Mouse (Mus musculus): ENCODE results near the gene Syt3.

The Syt3 gene

GRCm38 (mm10) chr7:44356590-44357481, 27.1 kb upstream of the Syt3 start:
- no peak for DNase-seq (ENCODE audit: low spot score)

- no peak for DNase-seq (ENCODE audit: low spot score)
These were observed 26.4 kb upstream of the Syt3 start for GRCm38 (mm10) chr7:44357531-44357930.

GRCm38 (mm10) chr7:44358012-44358411, 25.9 kb upstream of the Syt3 start:
- DNase-seq (ENCODE audit: low spot score) = no peak

GRCm38 (mm10) chr7:44358886-44359654, 24.8 kb upstream of the Syt3 start:
- DNase-seq (ENCODE audit: low spot score) = no peak

GRCm38 (mm10) chr7:44359908-44360672, 23.8 kb upstream of the Syt3 start:
- peak; percentile 88 for DNase-seq (ENCODE audit: low spot score)

- no peak for DNase-seq (ENCODE audit: low spot score)
These were observed 23.1 kb upstream of the Syt3 start for GRCm38 (mm10) chr7:44360792-44361301.

GRCm38 (mm10) chr7:44372678-44373077, 11.2 kb upstream of the Syt3 start:
- no peak for DNase-seq (ENCODE audit: low spot score)

GRCm38 (mm10) chr7:44373460-44373859, 10.4 kb upstream of the Syt3 start:
- DNase-seq (ENCODE audit: low spot score) = no peak

- peak; percentile 97 for DNase-seq (ENCODE audit: low spot score)
These were observed 9.8 kb upstream of the Syt3 start for GRCm38 (mm10) chr7:44373889-44374652.

GRCm38 (mm10) chr7:44374756-44375155, 9.1 kb upstream of the Syt3 start:
- DNase-seq (ENCODE audit: low spot score) = no peak

GRCm38 (mm10) chr7:44375207-44375606, 8.7 kb upstream of the Syt3 start:
- no peak for DNase-seq (ENCODE audit: low spot score)

GRCm38 (mm10) chr7:44375793-44376192, 8.1 kb upstream of the Syt3 start:
- DNase-seq (ENCODE audit: low spot score) = no peak

- no peak for DNase-seq (ENCODE audit: low spot score)
These were observed 5.6 kb upstream of the Syt3 start for GRCm38 (mm10) chr7:44378290-44378689.

GRCm38 (mm10) chr7:44382541-44382940, 1.4 kb upstream of the Syt3 start:
- peak; percentile 81 for DNase-seq (ENCODE audit: low spot score)

GRCm38 (mm10) chr7:44384716-44385059, 786 bp downstream of the Syt3 start:
- DNase-seq (ENCODE audit: low spot score) = no peak

- DNase-seq (ENCODE audit: low spot score) = no peak
These were observed 1.8 kb downstream of the Syt3 start, which contains the start of gene 1700008O03Rik for GRCm38 (mm10) chr7:44385720-44386119. TSS of gene 1700008O03Rik (minus strand) at chr7:44385820.

GRCm38 (mm10) chr7:44391831-44392230, 7.9 kb downstream of the Syt3 start:
- DNase-seq (ENCODE audit: low spot score) = no peak

- no peak for DNase-seq (ENCODE audit: low spot score)
These were observed 8.4 kb downstream of the Syt3 start for GRCm38 (mm10) chr7:44392341-44392740.

GRCm38 (mm10) chr7:44393284-44393683, 9.4 kb downstream of the Syt3 start:
- no peak for DNase-seq (ENCODE audit: low spot score)

- no peak for DNase-seq (ENCODE audit: low spot score)
These were observed 14.7 kb downstream of the Syt3 start for GRCm38 (mm10) chr7:44398570-44398969.

GRCm38 (mm10) chr7:44401673-44402072, 17.8 kb downstream of the Syt3 start:
- no peak for DNase-seq (ENCODE audit: low spot score)

Measured in layer of hippocampus, adult 9-10 months (tissue).